Mouse (Mus musculus) kidney, adult 2 months (tissue): ENCODE measurements around the gene Mogs.

Experiments used
- CTCF ChIP-seq: fragments of 200-500 bp; conservative IDR thresholded peaks from 2 replicates; pipeline ENCODE4 v1.5.1; 2011; ENCODE audit warnings: low read depth, mild to moderate bottlenecking, control low read depth, low read length, moderate library complexity, mixed read lengths; ENCODE audit not compliant: insufficient read depth, insufficient read length
- POLR2A ChIP-seq: fragments of 200-500 bp; IDR thresholded peaks from one replicate; pipeline ENCODE4 v1.6.1; 2011; ENCODE audit warnings: low read depth, low read length, control low read depth

DNA sequence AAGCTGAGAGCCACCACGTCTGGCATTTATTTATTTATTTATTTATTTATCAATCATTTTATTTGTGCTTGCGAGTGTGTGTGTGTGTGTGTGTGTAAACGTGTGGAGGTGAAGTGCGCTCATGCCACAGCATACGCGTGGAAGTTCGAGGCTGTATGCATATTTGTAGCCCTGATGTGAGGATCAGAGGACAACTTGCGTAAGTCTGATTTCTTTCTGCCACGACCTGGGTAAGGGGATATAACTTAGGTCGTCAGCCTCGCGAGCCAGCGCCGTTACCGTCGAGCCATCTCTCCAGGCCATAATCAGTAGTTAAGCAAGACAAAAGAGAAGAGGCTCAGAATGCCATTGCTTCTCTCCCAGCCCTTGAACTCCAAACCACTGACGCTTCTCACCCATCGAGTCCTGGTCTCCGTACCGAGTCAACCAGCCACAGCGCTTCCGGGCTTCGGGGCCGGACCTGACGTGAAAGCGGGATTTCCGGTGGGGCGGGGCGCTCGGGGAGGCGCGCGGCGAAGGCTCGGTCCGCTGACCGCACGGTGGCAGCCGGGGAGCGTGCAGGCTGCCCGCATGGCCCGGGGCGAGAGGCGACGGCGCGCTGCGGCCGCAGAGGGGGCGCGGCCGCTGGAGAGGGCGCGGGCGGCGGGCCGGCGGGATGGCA is at the start of gene Mogs:
- TF ChIP-seq CTCF (peak; percentile 47), POLR2A (peak; percentile 86)
